In the genomic region with DNA sequence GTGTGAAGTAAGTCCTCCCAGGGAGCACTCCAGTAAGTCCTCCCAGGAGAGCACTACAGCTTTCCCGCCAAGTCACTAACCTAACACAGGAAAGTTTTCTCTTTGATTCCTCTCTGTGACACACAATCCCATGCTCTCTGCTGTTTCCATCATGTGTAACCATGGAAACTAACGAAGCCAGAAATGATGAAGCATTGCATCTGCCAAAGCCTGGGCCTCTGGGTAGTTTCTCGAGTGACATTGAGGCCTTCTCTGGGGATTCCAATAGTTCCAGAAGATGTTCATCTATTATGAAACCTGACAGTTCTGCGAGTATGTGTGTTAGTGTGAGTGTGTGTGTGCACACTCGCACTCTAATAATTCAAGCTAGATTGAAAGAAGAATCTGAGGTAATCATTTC, we compare ENCODE assay signal across 13 mouse cellular contexts.
"Had no signal": no experiment of that assay in that cellular context is flagged by ENCODE, and none has a peak within 500 bp of the region (broad histone marks: within the 10 kb centered on the region; RNA-seq: fewer than 3 reads in every experiment).

No protein-coding gene starts in this region.

- H3K27me3 ChIP-seq: limb, embryonic 15.5 days; liver, embryonic 12.5 days; midbrain, embryonic 12.5 days; neural tube, embryonic 12.5 days had no signal

- H3K9ac ChIP-seq: limb, embryonic 15.5 days; liver, embryonic 12.5 days; lung, embryonic 14.5 days; midbrain, embryonic 12.5 days; neural tube, embryonic 12.5 days had no signal

- H3K9me3 ChIP-seq: limb, embryonic 15.5 days; liver, embryonic 12.5 days; midbrain, embryonic 12.5 days; neural tube, embryonic 12.5 days had no signal

- H3K36me3 ChIP-seq: limb, embryonic 15.5 days; liver, embryonic 12.5 days; midbrain, embryonic 12.5 days; neural tube, embryonic 12.5 days had no signal

- H3K4me2 ChIP-seq: limb, embryonic 15.5 days; liver, embryonic 12.5 days; lung, embryonic 14.5 days; midbrain, embryonic 12.5 days; neural tube, embryonic 12.5 days had no signal

- H3K27ac ChIP-seq: limb, embryonic 15.5 days; liver, embryonic 12.5 days; midbrain, embryonic 12.5 days; neural tube, embryonic 12.5 days; stomach, postnatal 0 days had no signal

- H3K4me3 ChIP-seq: limb, embryonic 15.5 days; liver, embryonic 12.5 days; midbrain, embryonic 12.5 days; myocyte; neural tube, embryonic 12.5 days had no signal

- ATAC-seq: liver, embryonic 12.5 days had no signal

- DNase-seq: kidney, postnatal 36 days; layer of hippocampus, adult 9-11 months; layer of hippocampus, postnatal 36 days; lung, embryonic 14.5 days; lung, postnatal 10 days; lung, postnatal 4 days; thymus, postnatal 4 days had no signal

- H3K4me1 ChIP-seq: limb, embryonic 15.5 days; liver, embryonic 12.5 days; midbrain, embryonic 12.5 days; neural tube, embryonic 12.5 days had no signal
